Mouse (Mus musculus): ENCODE results near the gene Cdiptos. TPM values are rescaled to one million over a fixed set of nuclear protein-coding genes. Genes with fewer than 3 reads are reported as not detected.

The Cdiptos gene
- total and polyA plus RNA-seq, 2 experiments from 2014 or later, result 1.5 TPM; not detected in 1

DNA sequence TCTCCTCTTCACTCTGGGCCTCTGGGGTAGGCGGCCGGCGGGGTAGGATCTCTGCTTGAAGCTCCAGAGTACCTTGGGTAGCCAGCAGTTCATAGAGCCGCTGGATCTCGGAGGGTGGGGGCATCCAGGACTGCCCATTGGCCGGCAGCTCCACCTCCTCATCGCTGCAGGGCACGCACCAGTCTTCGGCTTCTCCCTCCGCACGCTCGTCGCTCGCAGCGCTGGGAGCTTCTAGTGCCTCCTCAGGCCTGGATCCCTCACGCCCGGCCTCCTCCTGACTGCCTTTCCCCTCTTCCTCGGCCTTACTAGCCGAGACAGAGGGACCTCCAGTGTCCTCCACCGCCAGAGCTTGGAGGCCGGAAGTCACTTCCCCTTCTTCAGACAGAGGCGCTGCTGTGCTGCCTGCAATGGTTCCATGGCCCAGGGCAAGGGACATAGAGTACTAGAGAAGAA, 40.6 kb upstream of the Cdiptos start:
- peak; percentile 45 for ATAC-seq (ENCODE audit: insufficient read depth, low read depth)
- H3K27me3 ChIP-seq (ENCODE audit: control insufficient read depth, insufficient read depth, low read length), result no peaks in the 10 kb centered on the region

GRCm38 (mm10) chr7:127016481-127016485, 40.4 kb upstream of the Cdiptos start, which contains the start of gene Pagr1b:
Gene Pagr1b, minus strand, starts transcription at chr7:127016484.
- no peak for TF ChIP-seq CTCF (IDR thresholded peaks at IDR 0.05; ENCODE audit: low read depth)
- no peak for TF ChIP-seq EP300 (IDR thresholded peaks at IDR 0.05; ENCODE audit: low read depth)
- H3K4me2 ChIP-seq (ENCODE audit: low read depth, low read length), result peak within 1 kb of the TSS; percentile 89

More for the DNA sequence above, 40.6 kb upstream of the Cdiptos start:
- Histone ChIP-seq H3K9me3 (replicated peaks; ENCODE audit: control insufficient read depth, low read length) (no peaks in the 10 kb centered on the region), H3K36me3 (replicated peaks; ENCODE audit: control insufficient read depth, insufficient read depth, low read length) (0 out of 2 replicates have a peak, but pooled peaks cover 10% of the 10 kb centered on the region), H3K4me2 (ENCODE audit: low read depth, low read length) (peak overlapping the region; percentile 89), H3K4me1 (ENCODE audit: control insufficient read depth, insufficient read depth) (peaks cover 25% of the 10 kb centered on the region), H3K27ac (ENCODE audit: low read depth) (peak overlapping the region; percentile 88), H3K9ac (replicated peaks; ENCODE audit: low read depth, low read length) (peak overlapping the region; percentile 63), H3K4me3 (ENCODE audit: low read depth, low read length) (peak overlapping the region; percentile 53)
- DNase-seq (ENCODE audit: low spot score), result peak; percentile 67
- WGBS, result 1% methylated on average over 22 of the region's 22 CpGs
- no peak for TF ChIP-seq CTCF (IDR thresholded peaks at IDR 0.05; ENCODE audit: low read depth)
- TF ChIP-seq EP300 (IDR thresholded peaks at IDR 0.05; ENCODE audit: low read depth), result no peak

DNA sequence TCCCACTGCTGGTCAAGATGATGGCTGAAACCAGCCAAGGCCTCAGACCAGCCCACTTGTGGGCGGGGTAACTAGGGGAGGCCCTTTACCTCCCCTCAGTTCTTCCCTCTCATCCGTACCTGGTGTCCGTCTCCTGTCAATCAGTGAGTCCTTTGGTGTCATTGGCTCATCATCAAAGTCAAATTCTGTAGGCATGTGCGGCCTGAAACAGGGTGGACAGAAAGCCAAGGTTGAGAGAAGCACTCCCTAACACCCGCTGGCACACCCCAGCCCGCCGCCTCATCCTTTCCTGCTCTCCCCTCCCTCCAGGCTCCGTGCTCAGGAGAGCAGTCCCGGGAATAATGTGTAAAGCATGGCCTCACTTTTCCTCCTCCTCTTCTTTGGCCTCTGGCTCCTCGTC, 40.2 kb upstream of the Cdiptos start:
- Histone ChIP-seq H3K4me3 (ENCODE audit: low read depth, low read length) (peak overlapping the region; percentile 53), H3K4me1 (ENCODE audit: control insufficient read depth, insufficient read depth) (peaks cover 21% of the 10 kb centered on the region), H3K4me2 (ENCODE audit: low read depth, low read length) (peak overlapping the region; percentile 89), H3K9me3 (replicated peaks; ENCODE audit: control insufficient read depth, low read length) (no peaks in the 10 kb centered on the region), H3K27me3 (ENCODE audit: control insufficient read depth, insufficient read depth, low read length) (no peaks in the 10 kb centered on the region), H3K36me3 (replicated peaks; ENCODE audit: control insufficient read depth, insufficient read depth, low read length) (0 out of 2 replicates have a peak, but pooled peaks cover 10% of the 10 kb centered on the region), H3K27ac (ENCODE audit: low read depth) (peak overlapping the region; percentile 88), H3K9ac (replicated peaks; ENCODE audit: low read depth, low read length) (peak overlapping the region; percentile 63)
- ATAC-seq (ENCODE audit: insufficient read depth, low read depth) (no peak), DNase-seq (ENCODE audit: low spot score) (no peak)
- WGBS, result 0% methylated on average over 10 of the region's 10 CpGs
- TF ChIP-seq EP300 (IDR thresholded peaks at IDR 0.05; ENCODE audit: low read depth), result no peak
- no peak for TF ChIP-seq CTCF (IDR thresholded peaks at IDR 0.05; ENCODE audit: low read depth)

More at GRCm38 (mm10) chr7:127016481-127016485, 40.4 kb upstream of the Cdiptos start, which contains the start of gene Pagr1b:
- Histone ChIP-seq H3K36me3 (replicated peaks; ENCODE audit: control insufficient read depth, insufficient read depth, low read length) (0 out of 2 replicates have a peak, but pooled peaks cover 10% of the 10 kb centered on the region), H3K27ac (ENCODE audit: low read depth) (peak within 1 kb of the TSS; percentile 88), H3K4me1 (ENCODE audit: control insufficient read depth, insufficient read depth) (peaks cover 23% of the 10 kb centered on the region), H3K27me3 (ENCODE audit: control insufficient read depth, insufficient read depth, low read length) (no peaks in the 10 kb centered on the region), H3K9ac (replicated peaks; ENCODE audit: low read depth, low read length) (peak within 1 kb of the TSS; percentile 63), H3K4me3 (ENCODE audit: low read depth, low read length) (peak within 1 kb of the TSS; percentile 53), H3K9me3 (replicated peaks; ENCODE audit: control insufficient read depth, low read length) (no peaks in the 10 kb centered on the region)
- DNase-seq (ENCODE audit: low spot score) (no peak), ATAC-seq (ENCODE audit: insufficient read depth, low read depth) (no peak)

DNA sequence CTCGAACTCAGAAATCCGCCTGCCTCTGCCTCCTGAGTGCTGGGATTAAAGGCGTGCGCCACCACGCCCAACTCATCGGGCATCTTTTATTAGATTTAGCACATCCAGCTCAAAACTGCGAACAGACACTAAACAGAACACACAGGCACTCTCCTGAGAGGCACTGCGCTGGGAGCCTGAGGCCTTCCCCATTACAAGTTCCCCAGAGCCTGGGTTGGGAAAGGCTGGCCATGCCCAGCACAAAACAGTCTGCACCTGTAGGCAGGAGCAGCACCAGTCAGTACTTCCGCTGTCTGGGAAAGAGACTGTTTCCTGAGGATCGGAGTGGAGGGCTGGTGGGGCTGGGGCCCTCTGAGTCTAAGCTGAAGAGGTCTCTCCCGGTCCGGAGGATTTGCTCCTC, 39.1 kb upstream of the Cdiptos start:
- Histone ChIP-seq H3K4me2 (ENCODE audit: low read depth, low read length) (no peak overlapping the region), H3K27ac (ENCODE audit: low read depth) (no peak overlapping the region), H3K9me3 (replicated peaks; ENCODE audit: control insufficient read depth, low read length) (no peaks in the 10 kb centered on the region), H3K36me3 (replicated peaks; ENCODE audit: control insufficient read depth, insufficient read depth, low read length) (0 out of 2 replicates have a peak, but pooled peaks cover 10% of the 10 kb centered on the region), H3K4me1 (ENCODE audit: control insufficient read depth, insufficient read depth) (peaks cover 12% of the 10 kb centered on the region), H3K27me3 (ENCODE audit: control insufficient read depth, insufficient read depth, low read length) (no peaks in the 10 kb centered on the region), H3K9ac (replicated peaks; ENCODE audit: low read depth, low read length) (no peak overlapping the region), H3K4me3 (ENCODE audit: low read depth, low read length) (no peak overlapping the region)
- 88% methylated on average over 12 of the region's 12 CpGs for WGBS
- no peak for TF ChIP-seq EP300 (IDR thresholded peaks at IDR 0.05; ENCODE audit: low read depth)
- TF ChIP-seq CTCF (IDR thresholded peaks at IDR 0.05; ENCODE audit: low read depth), result no peak
- DNase-seq (ENCODE audit: low spot score) (no peak), ATAC-seq (ENCODE audit: insufficient read depth, low read depth) (no peak)

GRCm38 (mm10) chr7:127014320-127014719, 38.4 kb upstream of the Cdiptos start, which contains the start of gene Mvp:
Gene Mvp, minus strand, starts transcription at chr7:127014621.
- no peak for ATAC-seq (ENCODE audit: insufficient read depth, low read depth)
- peak within 1 kb of the TSS; percentile 61 for H3K4me3 ChIP-seq (ENCODE audit: low read depth, low read length)
- 0 out of 2 replicates have a peak, but pooled peaks cover 10% of the 10 kb centered on the region for H3K36me3 ChIP-seq (replicated peaks; ENCODE audit: control insufficient read depth, insufficient read depth, low read length)
- H3K9ac ChIP-seq (replicated peaks; ENCODE audit: low read depth, low read length), result peak within 1 kb of the TSS; percentile 63
- peak within 1 kb of the TSS; percentile 63; the same call in 1 of the 2 replicates for H3K27ac ChIP-seq (ENCODE audit: low read depth)
- peak; percentile 77 for DNase-seq (ENCODE audit: low spot score)
- H3K4me1 ChIP-seq (ENCODE audit: control insufficient read depth, insufficient read depth), result peaks cover 13% of the 10 kb centered on the region
- TF ChIP-seq EP300 (IDR thresholded peaks at IDR 0.05; ENCODE audit: low read depth), result no peak
- no peak for TF ChIP-seq CTCF (IDR thresholded peaks at IDR 0.05; ENCODE audit: low read depth)
- 11% methylated on average over 11 of the region's 11 CpGs for WGBS
- H3K27me3 ChIP-seq (ENCODE audit: control insufficient read depth, insufficient read depth, low read length), result no peaks in the 10 kb centered on the region
- H3K9me3 ChIP-seq (replicated peaks; ENCODE audit: control insufficient read depth, low read length), result no peaks in the 10 kb centered on the region
- peak within 1 kb of the TSS; percentile 75 for H3K4me2 ChIP-seq (ENCODE audit: low read depth, low read length)

- Histone ChIP-seq H3K4me1 (ENCODE audit: control insufficient read depth, insufficient read depth) (peaks cover 21% of the 10 kb centered on the region), H3K36me3 (replicated peaks; ENCODE audit: control insufficient read depth, insufficient read depth, low read length) (0 out of 2 replicates have a peak, but pooled peaks cover 10% of the 10 kb centered on the region), H3K4me2 (ENCODE audit: low read depth, low read length) (peak overlapping the region; percentile 75), H3K9ac (replicated peaks; ENCODE audit: low read depth, low read length) (no peak overlapping the region), H3K4me3 (ENCODE audit: low read depth, low read length) (peak overlapping the region; percentile 61), H3K9me3 (replicated peaks; ENCODE audit: control insufficient read depth, low read length) (no peaks in the 10 kb centered on the region), H3K27ac (ENCODE audit: low read depth) (no peak overlapping the region), H3K27me3 (ENCODE audit: control insufficient read depth, insufficient read depth, low read length) (no peaks in the 10 kb centered on the region)
- 91% methylated on average over 6 of the region's 6 CpGs for WGBS
- ATAC-seq (ENCODE audit: insufficient read depth, low read depth) (no peak), DNase-seq (ENCODE audit: low spot score) (no peak)
- TF ChIP-seq EP300 (IDR thresholded peaks at IDR 0.05; ENCODE audit: low read depth) (no peak), CTCF (IDR thresholded peaks at IDR 0.05; ENCODE audit: low read depth) (no peak)
Observed at GRCm38 (mm10) chr7:127013385-127013784, 37.5 kb upstream of the Cdiptos start.

Data from heart, postnatal 0 days (tissue).